Mouse (Mus musculus): ENCODE results near the gene Rom1. TPM values are rescaled to one million over a fixed set of nuclear protein-coding genes. Genes with fewer than 3 reads are reported as not detected.

The Rom1 gene
- polyA plus RNA-seq, 1 experiment from 2014 or later: 1.4 TPM

- Histone ChIP-seq H3K27me3 (ENCODE audit: control insufficient read depth, insufficient read depth, low read length) (no peaks in the 10 kb centered on the region), H3K27ac (ENCODE audit: low read depth, low read length) (peak overlapping the region; percentile 60; the same call in 1 of the 2 replicates), H3K9me3 (ENCODE audit: control insufficient read depth, low read length) (no peaks in the 10 kb centered on the region), H3K9ac (ENCODE audit: low read length) (peak overlapping the region; percentile 73), H3K4me2 (peak overlapping the region; percentile 70), H3K36me3 (ENCODE audit: control insufficient read depth, insufficient read depth, low read length) (peaks cover 17% of the 10 kb centered on the region), H3K4me1 (ENCODE audit: control insufficient read depth, insufficient read depth, low read length) (peaks cover 14% of the 10 kb centered on the region), H3K4me3 (ENCODE audit: low read depth, low read length) (peak overlapping the region; percentile 77)
- 74% methylated on average over 6 of the region's 6 CpGs for WGBS
- DNase-seq (ENCODE audit: low spot score, missing footprints) (no peak), ATAC-seq (ENCODE audit: low FRiP score) (no peak)
These were observed 9.5 kb downstream of the Rom1 start for GRCm38 (mm10) chr19:8919684-8920072.

DNA sequence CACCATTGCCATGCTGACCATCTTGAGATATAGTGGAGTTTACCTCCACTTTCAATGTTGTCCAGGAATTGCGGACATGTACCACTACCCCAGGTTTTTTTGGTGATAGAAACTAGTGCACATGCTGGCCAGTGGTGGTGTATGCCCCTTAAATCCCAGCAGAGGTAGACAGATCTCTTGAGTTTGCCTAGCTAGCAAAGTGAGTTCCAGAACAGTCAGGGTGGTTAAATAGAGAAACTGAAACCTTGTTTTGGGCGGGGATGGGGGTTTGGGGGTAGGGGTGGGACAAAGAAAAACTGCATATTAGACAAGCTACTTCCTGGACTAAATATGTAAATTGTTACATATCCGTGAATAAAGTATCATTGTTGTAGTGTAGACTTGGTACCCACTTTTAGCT, 10.2 kb downstream of the Rom1 start:
- H3K4me2 ChIP-seq: no peak overlapping the region
- H3K4me1 ChIP-seq (ENCODE audit: control insufficient read depth, insufficient read depth, low read length): peaks cover 14% of the 10 kb centered on the region
- 91% methylated on average over 3 of the region's 3 CpGs for WGBS
- H3K36me3 ChIP-seq (ENCODE audit: control insufficient read depth, insufficient read depth, low read length): peaks cover 23% of the 10 kb centered on the region
- H3K9me3 ChIP-seq (ENCODE audit: control insufficient read depth, low read length): no peaks in the 10 kb centered on the region
- ATAC-seq (ENCODE audit: low FRiP score): no peak
- H3K9ac ChIP-seq (ENCODE audit: low read length): no peak overlapping the region
- H3K27me3 ChIP-seq (ENCODE audit: control insufficient read depth, insufficient read depth, low read length): no peaks in the 10 kb centered on the region
- DNase-seq (ENCODE audit: low spot score, missing footprints): no peak
- no peak overlapping the region for H3K27ac ChIP-seq (ENCODE audit: low read depth, low read length)
- no peak overlapping the region for H3K4me3 ChIP-seq (ENCODE audit: low read depth, low read length)

DNA sequence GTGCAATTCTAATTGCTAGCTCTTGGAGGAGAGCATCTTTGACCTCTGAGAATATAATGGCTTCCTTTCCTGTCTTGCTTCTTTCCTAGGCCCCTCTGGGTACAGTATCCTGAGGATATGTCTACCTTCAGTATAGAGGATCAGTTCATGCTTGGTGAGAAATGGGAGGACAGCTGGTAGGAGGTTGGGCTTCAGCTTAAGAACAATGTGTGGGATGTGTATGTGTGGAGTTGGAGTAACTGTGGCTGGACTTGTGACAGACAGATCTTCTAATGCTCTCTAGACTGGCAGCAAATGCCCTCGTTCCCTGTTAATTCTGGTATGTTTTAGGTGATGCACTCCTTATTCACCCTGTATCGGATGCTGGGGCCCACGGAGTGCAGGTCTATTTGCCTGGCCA, 14.9 kb downstream of the Rom1 start:
- no peak overlapping the region for H3K4me2 ChIP-seq
- H3K9me3 ChIP-seq (ENCODE audit: control insufficient read depth, low read length): no peaks in the 10 kb centered on the region
- H3K27me3 ChIP-seq (ENCODE audit: control insufficient read depth, insufficient read depth, low read length): no peaks in the 10 kb centered on the region
- H3K4me1 ChIP-seq (ENCODE audit: control insufficient read depth, insufficient read depth, low read length): no peaks in the 10 kb centered on the region
- DNase-seq (ENCODE audit: low spot score, missing footprints) (no peak), ATAC-seq (ENCODE audit: low FRiP score) (no peak)
- H3K27ac ChIP-seq (ENCODE audit: low read depth, low read length): no peak overlapping the region
- H3K36me3 ChIP-seq (ENCODE audit: control insufficient read depth, insufficient read depth, low read length): peaks cover 52% of the 10 kb centered on the region
- H3K4me3 ChIP-seq (ENCODE audit: low read depth, low read length): no peak overlapping the region
- no peak overlapping the region for H3K9ac ChIP-seq (ENCODE audit: low read length)
- 95% methylated on average over 3 of the region's 3 CpGs for WGBS

DNA sequence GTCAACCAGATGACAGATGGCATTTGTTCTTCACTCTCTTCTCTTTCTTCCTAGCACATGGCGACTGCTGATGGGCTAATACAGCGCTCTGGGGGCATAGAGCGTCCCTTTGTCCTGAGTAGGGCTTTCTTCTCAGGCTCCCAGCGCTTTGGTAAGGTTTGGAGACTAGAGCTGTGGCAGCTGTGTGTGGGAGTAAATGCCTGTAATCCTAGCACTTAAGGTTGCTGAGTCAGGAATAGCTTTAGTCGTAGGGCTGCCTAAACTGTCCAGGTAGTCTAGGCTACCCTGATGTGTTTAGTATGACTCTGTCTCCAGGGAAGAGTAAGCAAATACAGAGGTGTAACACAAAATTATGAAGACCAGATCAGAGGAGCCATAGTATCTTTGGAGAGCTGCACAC, 17.3 kb downstream of the Rom1 start:
- ATAC-seq (ENCODE audit: low FRiP score) (no peak), DNase-seq (ENCODE audit: low spot score, missing footprints) (no peak)
- Histone ChIP-seq H3K36me3 (ENCODE audit: control insufficient read depth, insufficient read depth, low read length) (peaks cover 67% of the 10 kb centered on the region), H3K4me2 (no peak overlapping the region), H3K9me3 (ENCODE audit: control insufficient read depth, low read length) (no peaks in the 10 kb centered on the region), H3K9ac (ENCODE audit: low read length) (no peak overlapping the region), H3K4me1 (ENCODE audit: control insufficient read depth, insufficient read depth, low read length) (no peaks in the 10 kb centered on the region), H3K27me3 (ENCODE audit: control insufficient read depth, insufficient read depth, low read length) (no peaks in the 10 kb centered on the region), H3K4me3 (ENCODE audit: low read depth, low read length) (no peak overlapping the region), H3K27ac (ENCODE audit: low read depth, low read length) (no peak overlapping the region)
- 85% methylated on average over 5 of the region's 5 CpGs for WGBS

DNA sequence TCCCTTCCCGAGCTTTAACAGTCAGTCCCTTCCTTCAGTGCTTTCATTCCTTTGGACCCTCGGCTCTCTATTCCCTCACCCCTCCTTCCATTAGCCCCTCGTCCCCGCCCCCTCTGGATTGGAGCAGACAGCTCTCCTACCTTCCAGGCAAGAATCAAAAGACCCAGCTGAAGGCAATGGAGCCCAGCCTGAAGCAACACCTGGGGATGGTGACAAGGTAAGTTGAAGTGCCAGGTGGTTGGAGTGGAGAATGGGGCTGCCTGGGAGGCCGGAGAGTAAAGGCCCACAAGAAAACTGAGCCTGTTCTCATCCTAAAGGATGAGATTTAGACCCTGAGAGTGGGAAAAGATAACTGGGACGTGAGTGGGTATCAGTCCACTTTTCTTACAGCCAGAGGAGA, 20.6 kb downstream of the Rom1 start:
- WGBS: 95% methylated on average over 6 of the region's 6 CpGs
- Histone ChIP-seq H3K27ac (ENCODE audit: low read depth, low read length) (no peak overlapping the region), H3K4me2 (no peak overlapping the region), H3K9me3 (ENCODE audit: control insufficient read depth, low read length) (no peaks in the 10 kb centered on the region), H3K9ac (ENCODE audit: low read length) (no peak overlapping the region), H3K4me1 (ENCODE audit: control insufficient read depth, insufficient read depth, low read length) (no peaks in the 10 kb centered on the region), H3K36me3 (ENCODE audit: control insufficient read depth, insufficient read depth, low read length) (peaks cover 51% of the 10 kb centered on the region), H3K4me3 (ENCODE audit: low read depth, low read length) (no peak overlapping the region), H3K27me3 (ENCODE audit: control insufficient read depth, insufficient read depth, low read length) (no peaks in the 10 kb centered on the region)
- DNase-seq (ENCODE audit: low spot score, missing footprints): no peak
- no peak for ATAC-seq (ENCODE audit: low FRiP score)

GRCm38 (mm10) chr19:8903412-8903811, 25.7 kb downstream of the Rom1 start:
- 97% methylated on average over 5 of the region's 5 CpGs for WGBS
- H3K4me2 ChIP-seq: no peak overlapping the region
- peaks cover 6% of the 10 kb centered on the region for H3K4me1 ChIP-seq (ENCODE audit: control insufficient read depth, insufficient read depth, low read length)
- no peak overlapping the region for H3K4me3 ChIP-seq (ENCODE audit: low read depth, low read length)
- DNase-seq (ENCODE audit: low spot score, missing footprints): no peak
- no peaks in the 10 kb centered on the region for H3K27me3 ChIP-seq (ENCODE audit: control insufficient read depth, insufficient read depth, low read length)
- ATAC-seq (ENCODE audit: low FRiP score): no peak
- peaks cover 26% of the 10 kb centered on the region for H3K36me3 ChIP-seq (ENCODE audit: control insufficient read depth, insufficient read depth, low read length)
- H3K9ac ChIP-seq (ENCODE audit: low read length): no peak overlapping the region
- no peak overlapping the region for H3K27ac ChIP-seq (ENCODE audit: low read depth, low read length)
- no peaks in the 10 kb centered on the region for H3K9me3 ChIP-seq (ENCODE audit: control insufficient read depth, low read length)

DNA sequence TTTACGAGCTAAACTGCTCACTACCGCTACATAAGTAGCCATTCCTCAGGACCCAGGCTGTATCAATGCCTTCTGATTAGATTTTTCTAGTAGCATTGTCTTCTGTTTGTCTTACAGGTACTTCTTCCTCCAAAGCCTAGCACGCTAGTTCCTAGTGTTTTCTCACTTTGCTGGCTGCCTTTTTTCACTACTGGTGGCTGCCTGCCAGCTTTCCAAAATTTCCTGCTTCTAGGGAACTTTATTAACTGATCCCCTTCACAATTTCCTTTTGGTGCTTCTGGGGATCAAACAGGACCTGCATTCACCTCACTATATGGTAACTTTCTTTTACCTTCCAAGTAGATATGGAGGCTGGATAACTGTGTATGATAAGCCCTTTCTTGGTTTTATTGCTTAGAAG, 30.1 kb downstream of the Rom1 start:
- no peaks in the 10 kb centered on the region for H3K27me3 ChIP-seq (ENCODE audit: control insufficient read depth, insufficient read depth, low read length)
- 70% methylated on average over 3 of the region's 3 CpGs for WGBS
- H3K36me3 ChIP-seq (ENCODE audit: control insufficient read depth, insufficient read depth, low read length): peaks cover 16% of the 10 kb centered on the region
- H3K4me1 ChIP-seq (ENCODE audit: control insufficient read depth, insufficient read depth, low read length): peaks cover 13% of the 10 kb centered on the region
- ATAC-seq (ENCODE audit: low FRiP score) (no peak), DNase-seq (ENCODE audit: low spot score, missing footprints) (no peak)
- no peaks in the 10 kb centered on the region for H3K9me3 ChIP-seq (ENCODE audit: control insufficient read depth, low read length)
- peak overlapping the region; percentile 97 for H3K9ac ChIP-seq (ENCODE audit: low read length)
- H3K4me3 ChIP-seq (ENCODE audit: low read depth, low read length): peak overlapping the region; percentile 95
- H3K27ac ChIP-seq (ENCODE audit: low read depth, low read length): no peak overlapping the region
- peak overlapping the region; percentile 94 for H3K4me2 ChIP-seq

DNA sequence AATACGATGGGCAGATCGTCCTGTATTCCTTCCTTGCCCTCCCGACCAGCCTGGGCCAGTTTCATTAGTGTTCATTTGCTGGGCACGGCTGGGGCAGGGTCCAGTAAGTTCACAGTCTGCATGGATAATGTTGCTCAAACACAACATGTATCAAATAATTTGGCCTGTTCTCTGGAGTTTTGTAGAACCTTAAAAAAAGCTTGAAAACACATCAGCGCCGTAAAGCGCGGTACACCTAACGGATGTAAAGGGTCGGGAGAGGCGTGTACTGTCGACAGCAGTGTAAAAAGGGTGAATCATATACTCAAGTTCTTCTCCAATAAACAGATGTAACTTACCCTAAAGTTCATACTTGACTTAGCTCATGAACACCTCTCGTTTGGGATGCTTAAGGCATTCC, 30.6 kb downstream of the Rom1 start:
- WGBS: 18% methylated on average over 13 of the region's 13 CpGs
- H3K36me3 ChIP-seq (ENCODE audit: control insufficient read depth, insufficient read depth, low read length): peaks cover 16% of the 10 kb centered on the region
- peaks cover 16% of the 10 kb centered on the region for H3K4me1 ChIP-seq (ENCODE audit: control insufficient read depth, insufficient read depth, low read length)
- H3K4me3 ChIP-seq (ENCODE audit: low read depth, low read length): peak overlapping the region; percentile 95
- ATAC-seq (ENCODE audit: low FRiP score): no peak
- H3K9me3 ChIP-seq (ENCODE audit: control insufficient read depth, low read length): no peaks in the 10 kb centered on the region
- peak overlapping the region; percentile 50; the same call in 1 of the 2 replicates for H3K27ac ChIP-seq (ENCODE audit: low read depth, low read length)
- H3K4me2 ChIP-seq: peak overlapping the region; percentile 94
- H3K9ac ChIP-seq (ENCODE audit: low read length): peak overlapping the region; percentile 97
- no peaks in the 10 kb centered on the region for H3K27me3 ChIP-seq (ENCODE audit: control insufficient read depth, insufficient read depth, low read length)
- no peak for DNase-seq (ENCODE audit: low spot score, missing footprints)

DNA sequence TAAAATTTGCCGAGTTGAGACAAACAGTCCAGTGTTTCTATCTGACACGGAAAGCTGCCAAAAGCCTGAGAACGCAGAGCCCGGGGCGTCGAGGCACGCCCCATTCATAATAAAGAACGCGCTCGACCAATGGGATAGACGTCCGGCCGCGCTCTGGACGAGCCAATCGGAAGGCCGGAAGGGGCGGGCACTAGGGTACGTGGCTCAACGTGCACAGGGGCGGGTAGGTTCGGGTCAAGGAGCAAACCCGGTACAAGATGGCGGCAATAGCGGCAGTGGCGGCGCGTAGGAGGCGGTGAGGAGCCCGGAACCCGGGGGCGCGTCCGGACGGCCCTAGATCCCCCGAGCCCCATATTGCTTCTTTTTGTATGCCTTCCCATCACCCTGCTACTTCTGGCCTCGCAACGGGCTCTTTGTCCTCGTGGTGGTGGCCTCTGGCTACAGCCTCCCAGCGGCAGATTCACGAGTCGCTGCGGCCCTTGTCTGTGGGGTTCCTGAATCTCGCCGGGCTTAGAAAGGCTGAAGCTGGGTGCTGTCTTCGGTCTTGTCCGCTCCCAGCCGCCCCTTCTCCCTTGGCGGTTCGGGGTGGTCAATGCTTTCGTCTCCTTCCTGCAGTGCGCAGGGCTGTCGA, 31.2 kb downstream of the Rom1 start, which contains the start of gene Ganab:
Gene Ganab (plus strand): TSS at position 207 of the 631 bp plus-strand sequence.
- Histone ChIP-seq H3K27ac (ENCODE audit: low read depth, low read length) (peak within 1 kb of the TSS; percentile 50), H3K4me3 (ENCODE audit: low read depth, low read length) (peak within 1 kb of the TSS; percentile 95), H3K4me2 (peak within 1 kb of the TSS; percentile 94), H3K4me1 (ENCODE audit: control insufficient read depth, insufficient read depth, low read length) (peaks cover 18% of the 10 kb centered on the region), H3K27me3 (ENCODE audit: control insufficient read depth, insufficient read depth, low read length) (no peaks in the 10 kb centered on the region), H3K9ac (ENCODE audit: low read length) (peak within 1 kb of the TSS; percentile 97), H3K9me3 (ENCODE audit: control insufficient read depth, low read length) (no peaks in the 10 kb centered on the region), H3K36me3 (ENCODE audit: control insufficient read depth, insufficient read depth, low read length) (peaks cover 13% of the 10 kb centered on the region)
- ATAC-seq (ENCODE audit: low FRiP score) (peak; percentile 99), DNase-seq (ENCODE audit: low spot score, missing footprints) (peak; percentile 98)
- under 1% methylated on average over 53 of the region's 53 CpGs for WGBS
